Mouse (Mus musculus): ENCODE measurements at regions not wholly inside any gene's neighbourhood (a gene's known extent, or its start where the extent isn't known, plus 50 kb on each side); places are given as distances from the start of the nearest gene placed in this dataset.

GRCm38 (mm10) chr14:76868831-76869230, 167.7 kb upstream of the Ccdc122 start:
- peak; percentile 89 for ATAC-seq (ENCODE audit: low TSS enrichment)

GRCm38 (mm10) chr14:76868131-76868530, 168.4 kb upstream of the Ccdc122 start:
- no peak for ATAC-seq (ENCODE audit: low TSS enrichment)

GRCm38 (mm10) chr14:76864664-76865063, 171.9 kb upstream of the Ccdc122 start:
- ATAC-seq (ENCODE audit: low TSS enrichment): no peak

- no peak for ATAC-seq (ENCODE audit: low TSS enrichment)
Measured at GRCm38 (mm10) chr14:76863035-76863706, 173.4 kb upstream of the Ccdc122 start.

- ATAC-seq (ENCODE audit: low TSS enrichment): no peak
Measured at GRCm38 (mm10) chr14:76858396-76858795, 178.2 kb upstream of the Ccdc122 start.

GRCm38 (mm10) chr14:76857196-76857773, 179.3 kb upstream of the Ccdc122 start:
- ATAC-seq (ENCODE audit: low TSS enrichment): no peak

- ATAC-seq (ENCODE audit: low TSS enrichment): no peak
Measured at GRCm38 (mm10) chr14:76856591-76856990, 180.0 kb upstream of the Ccdc122 start.

- ATAC-seq (ENCODE audit: low TSS enrichment): no peak
Measured at GRCm38 (mm10) chr14:76854965-76855364, 181.6 kb upstream of the Ccdc122 start.

- ATAC-seq (ENCODE audit: low TSS enrichment): no peak
Measured at GRCm38 (mm10) chr14:76851473-76852214, 184.9 kb upstream of the Ccdc122 start.

- no peak for ATAC-seq (ENCODE audit: low TSS enrichment)
Measured at GRCm38 (mm10) chr14:76850641-76851040, 185.9 kb upstream of the Ccdc122 start.

GRCm38 (mm10) chr14:76850051-76850450, 186.5 kb upstream of the Ccdc122 start:
- no peak for ATAC-seq (ENCODE audit: low TSS enrichment)

- ATAC-seq (ENCODE audit: low TSS enrichment): no peak
Measured at GRCm38 (mm10) chr14:76849636-76850035, 186.9 kb upstream of the Ccdc122 start.

- no peak for ATAC-seq (ENCODE audit: low TSS enrichment)
Measured at GRCm38 (mm10) chr14:76849071-76849470, 187.5 kb upstream of the Ccdc122 start.

- no peak for ATAC-seq (ENCODE audit: low TSS enrichment)
Measured at GRCm38 (mm10) chr14:76845706-76846105, 190.9 kb upstream of the Ccdc122 start.

- no peak for ATAC-seq (ENCODE audit: low TSS enrichment)
Measured at GRCm38 (mm10) chr14:76844717-76845116, 191.9 kb upstream of the Ccdc122 start.

- no peak for ATAC-seq (ENCODE audit: low TSS enrichment)
Measured at GRCm38 (mm10) chr14:76837583-76838220, 198.9 kb upstream of the Ccdc122 start.

GRCm38 (mm10) chr14:76836926-76837516, 199.6 kb upstream of the Ccdc122 start:
- peak; percentile 13; the same call in 1 of the 2 replicates for ATAC-seq (ENCODE audit: low TSS enrichment)

GRCm38 (mm10) chr14:76836271-76836670, 200.3 kb upstream of the Ccdc122 start:
- no peak for ATAC-seq (ENCODE audit: low TSS enrichment)

GRCm38 (mm10) chr14:76834084-76834483, 202.5 kb upstream of the Ccdc122 start:
- no peak for ATAC-seq (ENCODE audit: low TSS enrichment)

- ATAC-seq (ENCODE audit: low TSS enrichment): no peak
Measured at GRCm38 (mm10) chr14:76829161-76829510, 207.4 kb upstream of the Ccdc122 start.

- no peak for ATAC-seq (ENCODE audit: low TSS enrichment)
Measured at GRCm38 (mm10) chr14:76828453-76829160, 208.0 kb upstream of the Ccdc122 start.
